Mouse (Mus musculus): ENCODE measurements around the gene St6galnac3. TPM values are rescaled to one million over a fixed set of nuclear protein-coding genes. Genes with fewer than 3 reads are reported as not detected.

The St6galnac3 gene
- polyA plus RNA-seq, 1 experiment = 8.4 TPM

DNA sequence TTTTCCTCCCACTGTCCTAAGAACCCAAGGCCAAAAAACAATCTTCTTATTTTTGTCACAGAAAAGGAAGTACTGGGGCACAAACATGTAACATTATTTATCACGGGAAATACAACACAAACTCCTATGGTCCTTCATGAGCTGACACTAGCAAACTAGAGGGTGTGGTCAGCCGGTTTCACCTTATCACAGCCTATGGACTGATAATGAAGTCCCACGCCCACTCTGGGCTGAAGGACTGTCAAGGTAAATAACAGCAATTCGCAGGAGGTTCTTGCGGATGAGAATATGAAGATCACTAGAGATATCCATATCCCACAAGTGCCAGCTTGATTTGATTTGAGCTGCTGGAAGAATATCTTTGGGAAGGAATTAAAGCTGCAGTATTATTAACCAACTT lies 446.7 kb downstream of the St6galnac3 start:
- WGBS = 76% methylated on average over 5 of the region's 5 CpGs
- peaks cover 3% of the 10 kb centered on the region; the same call in 1 of the 2 replicates for H3K4me1 ChIP-seq (ENCODE audit: control insufficient read depth, insufficient read depth, low read length)
- TF ChIP-seq CTCF (IDR thresholded peaks at IDR 0.05; ENCODE audit: insufficient read depth, low read length) (no peak), POLR2A (IDR thresholded peaks at IDR 0.05; ENCODE audit: borderline replicate concordance, extremely low read depth, low read depth, low read length) (no peak)
- DNase-seq = no peak
- no peak overlapping the region for H3K4me3 ChIP-seq (replicated peaks; ENCODE audit: extremely low read depth, low read depth, low read length)

DNA sequence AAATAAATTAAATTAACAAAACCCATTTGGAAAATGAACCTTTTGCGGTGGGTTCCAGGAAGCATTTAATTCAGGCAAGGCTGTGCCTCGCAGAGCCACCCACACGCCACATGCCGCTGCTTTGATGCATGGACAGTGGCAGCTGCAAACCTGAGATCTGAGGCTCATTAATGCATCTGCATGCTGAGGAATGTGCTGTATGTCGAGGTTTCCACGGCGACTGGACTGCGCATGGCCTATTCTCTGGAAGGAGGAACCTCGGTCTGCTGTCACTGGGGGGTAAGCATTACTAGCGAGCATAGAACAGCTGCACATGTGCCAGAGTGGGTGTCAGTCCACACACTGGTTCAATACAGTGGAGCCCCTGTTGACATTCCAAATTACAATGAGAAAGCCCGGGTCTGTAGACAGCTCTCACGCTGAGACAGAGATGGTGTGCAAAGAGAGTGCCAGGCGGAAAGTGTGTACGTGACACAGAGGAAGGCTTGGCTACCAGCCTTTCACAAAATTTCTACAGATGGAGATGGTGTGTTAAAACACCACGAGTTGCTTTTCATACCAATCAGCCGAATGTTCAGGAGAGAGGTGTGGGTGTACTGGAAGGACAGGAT lies 447.5 kb downstream of the St6galnac3 start:
- no peak for DNase-seq
- WGBS = 69% methylated on average over 16 of the region's 16 CpGs
- TF ChIP-seq CTCF (IDR thresholded peaks at IDR 0.05; ENCODE audit: insufficient read depth, low read length) (no peak), POLR2A (IDR thresholded peaks at IDR 0.05; ENCODE audit: borderline replicate concordance, extremely low read depth, low read depth, low read length) (no peak)

DNA sequence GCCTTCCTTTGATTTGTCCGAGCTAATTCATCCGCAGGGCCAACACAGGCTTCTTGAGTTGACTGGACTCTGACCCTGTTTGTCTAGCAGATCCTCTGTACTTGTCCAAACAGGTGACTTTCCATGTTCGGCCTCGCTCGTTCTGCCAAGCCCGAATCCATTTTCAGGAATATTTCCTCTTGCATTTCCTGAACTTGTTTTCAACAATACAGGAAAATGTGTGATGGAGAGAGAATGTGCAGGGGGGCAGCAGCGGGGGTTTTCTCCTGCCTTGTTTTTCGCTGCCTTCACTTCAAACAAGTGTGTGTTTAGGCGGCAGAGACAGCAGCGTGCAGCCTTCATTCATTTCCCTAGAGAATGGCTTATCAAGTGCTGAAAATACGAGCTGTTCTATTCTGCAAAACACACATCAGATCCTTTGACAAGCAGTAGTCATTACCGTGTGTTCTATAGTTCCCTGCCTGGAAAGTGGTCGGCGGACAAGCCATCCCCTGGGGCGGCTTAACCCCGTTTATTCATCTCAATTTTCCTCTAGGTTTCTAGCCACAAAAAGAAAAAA lies 448.1 kb downstream of the St6galnac3 start:
- WGBS = 74% methylated on average over 16 of the region's 16 CpGs

More for the DNA sequence above, 447.5 kb downstream of the St6galnac3 start:
- 0 out of 2 replicates have a peak, but pooled peaks cover 2% of the 10 kb centered on the region for H3K4me1 ChIP-seq (ENCODE audit: control insufficient read depth, insufficient read depth, low read length)
- H3K4me3 ChIP-seq (replicated peaks; ENCODE audit: extremely low read depth, low read depth, low read length) = no peak overlapping the region

DNA sequence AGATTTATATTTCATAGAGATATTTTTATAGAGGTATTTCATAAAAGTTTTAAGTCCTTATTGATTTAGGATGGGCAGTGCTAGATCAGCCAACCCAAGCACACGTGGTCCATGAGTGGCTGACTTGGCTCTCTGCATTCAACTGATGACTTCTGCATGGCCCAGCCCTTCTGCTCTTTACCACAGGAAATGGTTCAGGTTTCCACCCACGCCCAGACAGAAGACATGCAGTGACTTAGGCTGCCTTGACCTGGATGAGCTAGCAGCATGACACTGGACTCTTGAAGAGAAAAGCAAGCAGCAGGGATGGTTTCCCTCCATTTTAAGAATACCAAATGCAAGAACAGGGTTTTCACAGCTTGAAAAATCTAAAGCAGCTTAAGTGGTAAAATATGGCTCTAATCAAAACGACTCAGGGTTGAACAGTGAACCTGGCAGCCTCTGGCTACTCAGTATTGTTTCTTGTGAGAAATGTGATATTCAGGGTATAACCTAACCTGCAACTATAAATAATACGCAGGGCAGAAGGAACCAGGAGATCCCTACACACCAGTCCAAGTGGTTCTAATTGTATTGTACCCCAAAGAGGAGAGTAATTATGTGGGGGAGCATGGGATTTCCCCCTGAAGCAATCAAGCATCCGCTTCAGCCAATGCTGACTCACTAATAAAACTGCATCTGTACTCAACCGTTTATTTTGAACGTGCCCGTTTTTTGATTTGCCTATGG lies 448.7 kb downstream of the St6galnac3 start:
- Histone ChIP-seq H3K4me3 (replicated peaks; ENCODE audit: extremely low read depth, low read depth, low read length) (no peak overlapping the region), H3K4me1 (ENCODE audit: control insufficient read depth, insufficient read depth, low read length) (no peaks in the 10 kb centered on the region)
- no peak for TF ChIP-seq POLR2A (IDR thresholded peaks at IDR 0.05; ENCODE audit: borderline replicate concordance, extremely low read depth, low read depth, low read length)
- no peak for TF ChIP-seq CTCF (IDR thresholded peaks at IDR 0.05; ENCODE audit: insufficient read depth, low read length)
- no peak for DNase-seq
- WGBS = 73% methylated on average over 8 of the region's 8 CpGs

More for the DNA sequence above, 448.1 kb downstream of the St6galnac3 start:
- DNase-seq = no peak
- Histone ChIP-seq H3K4me3 (replicated peaks; ENCODE audit: extremely low read depth, low read depth, low read length) (no peak overlapping the region), H3K4me1 (ENCODE audit: control insufficient read depth, insufficient read depth, low read length) (no peaks in the 10 kb centered on the region)
- no peak for TF ChIP-seq CTCF (IDR thresholded peaks at IDR 0.05; ENCODE audit: insufficient read depth, low read length)
- no peak for TF ChIP-seq POLR2A (IDR thresholded peaks at IDR 0.05; ENCODE audit: borderline replicate concordance, extremely low read depth, low read depth, low read length)

DNA sequence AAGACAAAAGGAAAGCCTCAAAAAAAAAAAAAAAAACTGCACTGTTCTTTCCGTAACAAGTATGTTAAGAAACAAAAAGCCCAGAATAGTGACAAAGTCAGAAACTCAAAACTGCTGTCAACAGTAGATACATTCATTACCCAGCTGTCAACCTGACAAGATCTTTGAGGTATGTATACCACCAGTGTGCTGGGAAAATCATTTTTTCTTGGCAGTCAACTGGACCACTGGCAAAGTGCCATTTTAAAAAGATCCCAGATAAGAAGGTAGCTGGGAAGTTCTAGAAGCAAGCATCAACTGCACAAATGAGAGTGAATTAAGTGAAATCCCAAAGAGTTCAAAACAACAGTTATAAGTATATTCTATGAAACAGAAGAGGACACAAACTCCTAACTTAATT lies 452.7 kb downstream of the St6galnac3 start:
- 31% methylated on average over 1 of the region's 1 CpGs for WGBS
- Histone ChIP-seq H3K4me3 (replicated peaks; ENCODE audit: extremely low read depth, low read depth, low read length) (no peak overlapping the region), H3K4me1 (ENCODE audit: control insufficient read depth, insufficient read depth, low read length) (no peaks in the 10 kb centered on the region)
- no peak for DNase-seq
- TF ChIP-seq CTCF (IDR thresholded peaks at IDR 0.05; ENCODE audit: insufficient read depth, low read length) (no peak), POLR2A (IDR thresholded peaks at IDR 0.05; ENCODE audit: borderline replicate concordance, extremely low read depth, low read depth, low read length) (no peak)

DNA sequence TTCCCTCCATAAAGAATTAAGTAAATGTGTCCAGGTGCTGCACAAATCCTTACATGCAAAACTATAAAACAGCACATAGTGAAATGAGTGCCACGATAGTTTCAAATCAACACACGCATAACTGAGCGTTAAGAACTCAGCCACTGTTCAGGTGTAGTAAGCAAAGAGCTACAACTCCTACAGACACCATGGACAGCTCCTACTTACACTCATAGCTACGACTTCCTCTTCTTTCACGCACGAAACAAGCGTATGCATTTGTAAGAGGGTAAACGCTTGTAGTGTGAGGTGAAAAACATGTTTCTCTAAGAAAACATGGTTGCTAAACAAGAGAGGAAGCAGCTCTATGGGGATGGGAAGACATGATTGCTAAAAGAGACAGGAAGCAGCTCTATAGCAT lies 457.6 kb downstream of the St6galnac3 start:
- TF ChIP-seq CTCF (IDR thresholded peaks at IDR 0.05; ENCODE audit: insufficient read depth, low read length) = no peak
- no peak for TF ChIP-seq POLR2A (IDR thresholded peaks at IDR 0.05; ENCODE audit: borderline replicate concordance, extremely low read depth, low read depth, low read length)
- 45% methylated on average over 8 of the region's 8 CpGs for WGBS
- no peak for DNase-seq
- Histone ChIP-seq H3K4me1 (ENCODE audit: control insufficient read depth, insufficient read depth, low read length) (peaks cover 7% of the 10 kb centered on the region; the same call in 1 of the 2 replicates), H3K4me3 (replicated peaks; ENCODE audit: extremely low read depth, low read depth, low read length) (no peak overlapping the region)

DNA sequence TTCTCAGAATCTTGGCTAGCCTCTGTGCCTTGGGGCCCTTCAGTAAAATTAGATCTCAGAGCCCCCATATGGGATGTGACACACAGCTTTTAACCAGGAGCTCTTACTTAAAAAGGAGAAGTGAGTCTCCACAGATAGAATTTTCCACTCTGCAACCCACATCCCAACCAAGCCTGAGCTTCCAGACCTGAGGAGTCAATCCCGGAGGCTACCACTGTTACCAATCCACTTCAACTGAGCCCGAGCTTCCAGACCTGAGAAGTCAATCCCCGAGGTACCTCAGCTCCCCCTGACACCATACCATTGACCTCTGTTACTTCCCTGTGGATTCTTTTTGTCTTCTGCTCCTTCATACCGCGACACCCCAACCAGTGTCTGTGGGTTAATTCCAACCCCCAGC lies 463.0 kb downstream of the St6galnac3 start:
- WGBS = 90% methylated on average over 5 of the region's 5 CpGs
- TF ChIP-seq POLR2A (IDR thresholded peaks at IDR 0.05; ENCODE audit: borderline replicate concordance, extremely low read depth, low read depth, low read length) (no peak), CTCF (IDR thresholded peaks at IDR 0.05; ENCODE audit: insufficient read depth, low read length) (no peak)
- no peak overlapping the region for H3K4me3 ChIP-seq (replicated peaks; ENCODE audit: extremely low read depth, low read depth, low read length)
- H3K4me1 ChIP-seq (ENCODE audit: control insufficient read depth, insufficient read depth, low read length) = peaks cover 9% of the 10 kb centered on the region; the same call in 1 of the 2 replicates
- no peak for DNase-seq

DNA sequence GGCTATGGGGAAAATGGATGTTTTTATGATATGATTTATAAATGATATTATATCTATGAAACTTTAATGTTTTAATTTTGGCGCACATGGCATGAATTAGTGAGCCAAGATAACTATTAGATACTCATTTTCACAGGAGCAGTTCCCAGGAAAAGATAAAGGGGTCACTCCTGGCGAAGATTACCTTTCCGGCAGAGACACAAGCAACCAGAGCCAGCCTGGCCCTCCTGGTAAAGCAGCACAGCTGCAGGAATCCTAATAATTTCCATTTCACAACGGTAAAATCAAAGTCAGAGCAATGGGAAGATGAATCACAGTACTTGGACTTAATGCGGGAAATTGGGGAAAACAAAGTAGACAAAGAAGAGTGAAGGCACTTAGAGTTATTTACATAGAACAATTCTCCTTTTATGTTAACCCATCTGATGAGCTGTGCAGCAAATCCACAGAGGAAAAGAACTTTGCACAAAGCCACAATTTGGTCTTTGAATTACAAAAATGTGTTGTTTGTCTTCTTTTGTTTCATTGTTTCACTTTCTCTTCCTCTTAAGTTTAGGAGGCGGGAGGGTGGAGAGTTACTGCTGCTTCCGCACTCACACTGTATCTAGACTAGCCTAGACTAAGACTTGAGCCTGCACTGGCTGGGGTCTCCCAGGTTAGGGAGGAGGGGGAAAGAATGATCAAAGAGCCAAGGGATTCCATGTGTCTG lies 464.6 kb downstream of the St6galnac3 start:
- TF ChIP-seq POLR2A (IDR thresholded peaks at IDR 0.05; ENCODE audit: borderline replicate concordance, extremely low read depth, low read depth, low read length) = no peak
- WGBS = 56% methylated on average over 7 of the region's 7 CpGs
- no peak for DNase-seq
- H3K4me3 ChIP-seq (replicated peaks; ENCODE audit: extremely low read depth, low read depth, low read length) = no peak overlapping the region
- H3K4me1 ChIP-seq (ENCODE audit: control insufficient read depth, insufficient read depth, low read length) = peaks cover 9% of the 10 kb centered on the region; the same call in 1 of the 2 replicates

DNA sequence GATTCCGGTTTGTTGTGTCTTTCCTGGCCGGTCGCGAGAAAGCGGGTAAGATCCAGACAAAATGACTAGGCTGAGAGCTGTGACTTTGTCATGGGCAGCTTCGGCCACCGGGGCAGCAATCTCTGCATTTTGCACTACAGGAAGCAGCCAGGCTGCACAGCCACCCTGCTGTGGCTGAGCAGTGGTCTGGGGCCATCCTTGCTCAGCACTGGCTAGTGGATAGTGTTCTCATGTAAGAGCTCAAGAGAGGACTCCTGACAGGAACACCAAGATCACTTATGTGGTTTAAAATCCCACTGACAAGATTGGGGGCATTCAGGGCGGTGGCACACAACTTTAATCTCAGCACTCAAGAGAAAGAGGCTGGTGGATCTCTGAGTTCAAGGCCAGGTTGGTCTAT lies 469.1 kb downstream of the St6galnac3 start:
- Histone ChIP-seq H3K4me3 (replicated peaks; ENCODE audit: extremely low read depth, low read depth, low read length) (no peak overlapping the region), H3K4me1 (ENCODE audit: control insufficient read depth, insufficient read depth, low read length) (no peaks in the 10 kb centered on the region; the same call in 1 of the 2 replicates)
- TF ChIP-seq CTCF (IDR thresholded peaks at IDR 0.05; ENCODE audit: insufficient read depth, low read length) (no peak), POLR2A (IDR thresholded peaks at IDR 0.05; ENCODE audit: borderline replicate concordance, extremely low read depth, low read depth, low read length) (no peak)
- DNase-seq = no peak
- WGBS = 92% methylated on average over 8 of the region's 8 CpGs

All from lung, adult 2 months (tissue).